Mouse (Mus musculus) left cerebral cortex, postnatal 36 days (tissue): ENCODE data around the gene Lyzl6. TPM values are rescaled to one million over a fixed set of nuclear protein-coding genes. Genes with fewer than 3 reads are reported as not detected.

ENCODE experiments used
- DNase-seq, 2 experiments: peaks; one replicate each; pipeline ENCODE4 v3.0.0; 2021 to 2022; ENCODE audit warnings: low spot score in 2 of 2, mixed read lengths in 1 of 2
- intact Hi-C: fragments of 180-260 bp; cut with DNase I; formaldehyde crosslinking; loops from one replicate; pipeline ENCODE4 v1.15.1; 2025
- total RNA-seq, 2 experiments: library from RNA; stranded (reverse); gene quantifications; 2 replicates each; pipeline ENCODE4 v1.2.3; 2021

Lyzl6 gene
- not detected for total RNA-seq

- DNase-seq, result no peak
- intact Hi-C loops, result loop anchor here (1.0 to 5.0 kb wide), 3 partner anchors 37 to 274 kb away; no protein-coding TSS in a partner anchor
Measured at GRCm38 (mm10) chr11:103638790-103639189, at the start of gene Lyzl6. TSS of gene Lyzl6 (minus strand) at chr11:103638890.

GRCm38 (mm10) chr11:103686706-103687105 lies 48.0 kb upstream of the Lyzl6 start:
- no peak for DNase-seq
- intact Hi-C loops, result no loop called here

- intact Hi-C loops, result loop anchor here (1.0 kb wide), 1 partner anchor 45 kb away; no protein-coding TSS in a partner anchor
Measured at GRCm38 (mm10) chr11:103685261-103685736, 46.6 kb upstream of the Lyzl6 start.

GRCm38 (mm10) chr11:103683667-103684334 lies 45.1 kb upstream of the Lyzl6 start:
- DNase-seq, result peak in 1 of 2 experiments; percentile 0
- intact Hi-C loops, result no loop called here

More at GRCm38 (mm10) chr11:103685261-103685736, 46.6 kb upstream of the Lyzl6 start:
- DNase-seq, result peak; percentile 46 to 50

GRCm38 (mm10) chr11:103677042-103677441 lies 38.4 kb upstream of the Lyzl6 start:
- intact Hi-C loops, result loop anchor here (2.0 kb wide), 1 partner anchor 82 kb away; no protein-coding TSS in a partner anchor
- DNase-seq, result peak in 1 of 2 experiments; percentile 30

GRCm38 (mm10) chr11:103675556-103675955 lies 36.9 kb upstream of the Lyzl6 start:
- peak; percentile 75 to 80 for DNase-seq
- intact Hi-C loops, result loop anchor here (1.0 kb wide), 1 partner anchor 36 kb away; no protein-coding TSS in a partner anchor

- no peak for DNase-seq
- intact Hi-C loops, result loop anchor here (1.0 kb wide), 1 partner anchor 18 kb away; the partner anchor contains the start of gene Rprml
Measured at GRCm38 (mm10) chr11:103666907-103667426, 28.3 kb upstream of the Lyzl6 start.

- intact Hi-C loops, result loop anchor here (1.0 kb wide), 1 partner anchor 17 kb away; the partner anchor contains the start of gene Rprml
- peak; percentile 87 to 92 for DNase-seq
Measured at GRCm38 (mm10) chr11:103666181-103666906, 27.7 kb upstream of the Lyzl6 start.

GRCm38 (mm10) chr11:103665695-103666094 lies 27.0 kb upstream of the Lyzl6 start:
- no peak for DNase-seq
- intact Hi-C loops, result loop anchor here (1.0 kb wide), 1 partner anchor 16 kb away; the partner anchor contains the start of gene Rprml

GRCm38 (mm10) chr11:103663119-103663518 lies 24.4 kb upstream of the Lyzl6 start:
- intact Hi-C loops, result no loop called here
- DNase-seq, result no peak

- DNase-seq, result peak; percentile 76 to 83
- intact Hi-C loops, result loop anchor here (1.0 kb wide), 1 partner anchor 13 kb away; the partner anchor contains the start of gene Rprml
Measured at GRCm38 (mm10) chr11:103662546-103662945, 23.9 kb upstream of the Lyzl6 start.

- intact Hi-C loops, result loop anchor here (1.0 kb wide), 1 partner anchor 13 kb away; the partner anchor contains the start of gene Rprml
Measured at GRCm38 (mm10) chr11:103661863-103662262, 23.2 kb upstream of the Lyzl6 start.

GRCm38 (mm10) chr11:103658189-103658588 lies 19.5 kb upstream of the Lyzl6 start:
- intact Hi-C loops, result no loop called here
- peak in 1 of 2 experiments; percentile 28 for DNase-seq

More at GRCm38 (mm10) chr11:103661863-103662262, 23.2 kb upstream of the Lyzl6 start:
- DNase-seq, result peak; percentile 72 to 76

GRCm38 (mm10) chr11:103656520-103656919 lies 17.8 kb upstream of the Lyzl6 start:
- no peak for DNase-seq
- intact Hi-C loops, result no loop called here

- intact Hi-C loops, result no loop called here
- DNase-seq, result peak; percentile 68 to 76
Measured at GRCm38 (mm10) chr11:103653359-103653965, 14.8 kb upstream of the Lyzl6 start.

- intact Hi-C loops, result no loop called here
- peak; percentile 40 to 52 for DNase-seq
Measured at GRCm38 (mm10) chr11:103651426-103651825, 12.7 kb upstream of the Lyzl6 start.

GRCm38 (mm10) chr11:103649983-103650493 lies 11.3 kb upstream of the Lyzl6 start:
- intact Hi-C loops, result loop anchor here (1.0 kb wide), 2 partner anchors 12 to 16 kb away; no protein-coding TSS in a partner anchor
- no peak for DNase-seq

GRCm38 (mm10) chr11:103649301-103649982 lies 10.8 kb upstream of the Lyzl6 start, which contains the start of gene Rprml:
TSS of gene Rprml (plus strand) at chr11:103649570.
- peak; percentile 88 to 92 for DNase-seq
- intact Hi-C loops, result loop anchor here (1.0 kb wide), 2 partner anchors 13 to 17 kb away; no protein-coding TSS in a partner anchor
